Mouse (Mus musculus): ENCODE data around the gene A3galt2.

DNA sequence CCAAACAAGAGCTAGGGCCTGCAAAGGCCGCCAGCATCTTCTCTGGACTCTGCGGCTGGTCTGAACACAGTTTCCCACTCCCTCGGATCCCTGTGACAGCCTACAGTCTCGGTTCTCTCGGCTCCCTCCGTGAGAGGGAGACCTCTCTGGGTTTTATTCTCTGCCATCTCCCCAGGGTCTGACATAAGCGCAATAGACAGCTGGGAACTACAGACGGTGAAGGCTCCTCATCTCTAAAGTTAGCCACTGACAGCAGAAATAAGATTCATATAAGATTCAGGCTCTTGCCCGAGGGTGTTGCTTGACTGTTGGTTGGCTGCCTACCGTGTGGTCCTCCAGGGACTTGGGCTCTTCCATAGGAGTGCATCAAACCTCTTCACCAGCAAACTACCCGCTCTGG, 22.4 kb downstream of the A3galt2 start:
- TF ChIP-seq CTCF (IDR thresholded peaks at IDR 0.05; ENCODE audit: control insufficient read depth, insufficient read depth, insufficient replicate concordance, low read depth, low read length) (no peak), POLR2A (IDR thresholded peaks at IDR 0.05; ENCODE audit: control insufficient read depth, low read depth, low read length) (no peak)
